Mouse (Mus musculus) cerebellum, adult 11 months (tissue): ENCODE results near the gene Cabp4.

Experiments
- DNase-seq: peaks from one replicate; pipeline ENCODE4 v3.0.0; 2022

The Cabp4 gene

GRCm38 (mm10) chr19:4164100-4164499 lies 20.3 kb upstream of the Cabp4 start:
- no peak for DNase-seq

- no peak for DNase-seq
Measured at GRCm38 (mm10) chr19:4163543-4163887, 19.7 kb upstream of the Cabp4 start.

GRCm38 (mm10) chr19:4162646-4163542 lies 19.1 kb upstream of the Cabp4 start, which contains the start of gene Rps6kb2:
Rps6kb2 (minus strand) TSS chr19:4163354.
- DNase-seq, result peak; percentile 94

- no peak for DNase-seq
Measured at GRCm38 (mm10) chr19:4159049-4159448, 15.2 kb upstream of the Cabp4 start.

GRCm38 (mm10) chr19:4156771-4157170 lies 12.9 kb upstream of the Cabp4 start:
- no peak for DNase-seq

- peak; percentile 34 for DNase-seq
Measured at GRCm38 (mm10) chr19:4156073-4156579, 12.3 kb upstream of the Cabp4 start.

GRCm38 (mm10) chr19:4155223-4156072 lies 11.6 kb upstream of the Cabp4 start:
- DNase-seq, result no peak

GRCm38 (mm10) chr19:4154437-4155222 lies 10.8 kb upstream of the Cabp4 start:
- no peak for DNase-seq

GRCm38 (mm10) chr19:4153232-4153654 lies 9.4 kb upstream of the Cabp4 start, which contains the start of gene Ptprcap:
Ptprcap (plus strand) TSS chr19:4153604.
- peak; percentile 67 for DNase-seq

GRCm38 (mm10) chr19:4152445-4153231 lies 8.8 kb upstream of the Cabp4 start:
- no peak for DNase-seq

- DNase-seq, result no peak
Measured at GRCm38 (mm10) chr19:4151898-4152297, 8.1 kb upstream of the Cabp4 start.

GRCm38 (mm10) chr19:4151488-4151860 lies 7.6 kb upstream of the Cabp4 start:
- no peak for DNase-seq

- DNase-seq, result no peak
Measured at GRCm38 (mm10) chr19:4150567-4151487, 7.0 kb upstream of the Cabp4 start.

GRCm38 (mm10) chr19:4149764-4150461 lies 6.1 kb upstream of the Cabp4 start:
- no peak for DNase-seq

GRCm38 (mm10) chr19:4149283-4149682 lies 5.5 kb upstream of the Cabp4 start:
- DNase-seq, result no peak

- DNase-seq, result no peak
Measured at GRCm38 (mm10) chr19:4148819-4149218, 5.0 kb upstream of the Cabp4 start.

- DNase-seq, result peak; percentile 95
Measured at GRCm38 (mm10) chr19:4148491-4148806, 4.6 kb upstream of the Cabp4 start, which contains the start of gene Coro1b. Coro1b (plus strand) TSS chr19:4148619.

- DNase-seq, result no peak
Measured at GRCm38 (mm10) chr19:4147782-4148490, 4.1 kb upstream of the Cabp4 start.

GRCm38 (mm10) chr19:4147022-4147405 lies 3.2 kb upstream of the Cabp4 start:
- DNase-seq, result no peak
